Mouse (Mus musculus) embryo, embryonic 11 days (tissue): ENCODE measurements at regions not wholly inside any gene's neighbourhood (a gene's known extent, or its start where the extent isn't known, plus 50 kb on each side); places are given as distances from the start of the nearest gene placed in this dataset.
A peak's percentile ranks its signal among the peaks of the same experiment; 100 is the strongest.

ENCODE experiments used
- DNase-seq: peaks from one replicate; pipeline ENCODE4 v3.0.0-alpha.2; 2015

- no peak for DNase-seq
Observed at GRCm38 (mm10) chr12:42457655-42458054, 971.4 kb upstream of the Lrrn3 start.

DNA sequence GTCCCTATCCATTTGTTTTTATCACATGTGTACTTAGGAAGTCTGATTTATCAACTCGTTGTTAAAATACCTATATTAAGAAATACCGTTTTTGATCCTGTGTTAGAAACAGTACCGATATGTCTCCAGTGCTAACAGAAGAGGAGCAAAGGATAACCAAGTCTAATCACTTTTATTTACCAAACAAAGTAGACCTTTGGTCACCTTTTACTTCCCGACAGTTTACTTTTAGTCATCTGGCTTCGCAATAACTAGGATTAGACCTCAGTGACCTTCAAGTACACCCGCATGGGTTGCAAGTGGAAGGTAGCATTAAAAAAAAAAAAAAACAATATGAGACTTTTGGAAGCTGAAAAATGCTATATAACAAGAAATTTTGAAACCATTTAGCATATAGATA lies 949.4 kb upstream of the Lrrn3 start:
- DNase-seq = no peak

DNA sequence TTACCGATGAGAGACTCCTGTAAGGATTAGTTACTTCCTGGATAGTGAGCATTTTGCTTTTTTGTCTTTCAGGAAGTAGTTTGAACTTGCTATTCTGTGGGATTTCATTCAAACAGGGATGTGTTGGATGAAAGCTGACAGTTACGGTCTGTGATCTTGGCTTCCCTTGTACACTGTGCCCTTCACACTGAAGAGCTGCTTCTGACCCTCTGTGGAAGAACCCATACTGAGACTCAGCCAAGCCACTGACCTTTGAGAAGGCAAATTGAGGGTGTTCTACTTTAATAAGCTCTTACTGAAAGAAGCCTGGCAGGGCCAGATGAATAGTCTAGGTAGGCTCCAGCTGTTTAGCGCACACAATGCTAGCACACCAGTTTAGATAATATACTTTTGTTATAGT lies 941.2 kb upstream of the Lrrn3 start:
- peak; percentile 0 for DNase-seq
